Mouse (Mus musculus) small intestine, adult 2 months (tissue): Measurements from ENCODE around the gene Mark3. TPM values are rescaled to one million over a fixed set of nuclear protein-coding genes. Genes with fewer than 3 reads are reported as not detected.

Source experiments
- H3K27ac ChIP-seq: fragments of 200-500 bp; 2 replicates; pipeline ENCODE4 v1.5.1; 2012; ENCODE audit warnings: low read depth, low read length, control low read depth, inconsistent platforms; ENCODE audit not compliant: insufficient read depth
- H3K27me3 ChIP-seq: fragments of 200-500 bp; 2 replicates; pipeline ENCODE4 v1.6.1; 2012; ENCODE audit warnings: mild to moderate bottlenecking, moderate library complexity, low read length, inconsistent platforms; ENCODE audit not compliant: control insufficient read depth, insufficient read depth
- H3K36me3 ChIP-seq: fragments of 200-500 bp; 2 replicates; pipeline ENCODE4 v1.6.1; 2012; ENCODE audit warnings: mild to moderate bottlenecking, low read length, control low read depth, inconsistent platforms; ENCODE audit not compliant: control insufficient read depth, insufficient read depth
- H3K4me1 ChIP-seq: fragments of 200-500 bp; 2 replicates; pipeline ENCODE4 v1.6.1; 2012; ENCODE audit warnings: low read length, inconsistent platforms, mixed read lengths; ENCODE audit not compliant: control insufficient read depth, insufficient read depth, insufficient read length
- H3K4me3 ChIP-seq: fragments of 200-500 bp; 2 replicates; pipeline ENCODE4 v1.5.1; 2012; ENCODE audit warnings: low read depth, mild to moderate bottlenecking, control low read depth, inconsistent platforms, low read length, moderate library complexity
- CTCF ChIP-seq: fragments of 200-500 bp; IDR thresholded peaks from 2 replicates; pipeline ENCODE4 v1.5.1; 2012; ENCODE audit warnings: low read depth, mild to moderate bottlenecking, control low read depth, inconsistent platforms, low read length, moderate library complexity, mixed read lengths; ENCODE audit not compliant: insufficient replicate concordance, insufficient read length; ENCODE audit errors: extremely low read depth
- POLR2A ChIP-seq: fragments of 200-500 bp; IDR thresholded peaks from 2 replicates; pipeline ENCODE4 v1.6.1; 2012; ENCODE audit warnings: low read depth, mild to moderate bottlenecking, control low read depth, inconsistent platforms, low read length, moderate library complexity
- WGBS: fragments of 180-500 bp; shearing (Covaris S2); methylation state at CpG from one replicate; pipeline ENCODE4 v1.1.7; 2018; 5-methylcytosine and 5-hydroxymethylcytosine counted together
- polyA plus RNA-seq: library from polyadenylated mRNA; depleted of rRNA; stranded (reverse); fragments of >200 nt; gene quantifications from 2 replicates; pipeline ENCODE4 v1.2.3, GENCODE M21; 2012

Mark3 gene
- polyA plus RNA-seq, 1 experiment, result 19.3 TPM

DNA sequence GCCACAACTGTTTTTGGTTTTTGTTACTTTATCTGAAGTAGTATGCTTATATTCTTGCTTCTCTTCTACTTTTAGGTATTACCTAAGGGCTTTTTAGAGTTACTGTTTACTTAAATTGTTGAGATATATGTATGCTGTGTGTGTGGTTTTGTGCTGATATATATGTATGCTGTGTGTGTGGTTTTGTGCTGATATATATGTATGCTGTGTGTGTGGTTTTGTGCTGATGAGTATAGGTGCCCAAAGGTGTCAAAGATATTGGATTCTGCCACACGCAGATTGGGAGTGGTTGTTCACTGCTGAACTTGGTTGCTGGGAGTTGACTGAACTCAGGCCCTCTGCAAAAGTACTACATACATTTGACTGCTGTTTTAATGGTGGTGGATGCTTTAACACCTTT, 24.6 kb downstream of the Mark3 start:
- no peak for TF ChIP-seq POLR2A
- no peak for TF ChIP-seq CTCF
- no peak overlapping the region for H3K4me3 ChIP-seq
- peaks cover 36% of the 10 kb centered on the region for H3K36me3 ChIP-seq
- H3K27ac ChIP-seq, result no peak overlapping the region
- H3K27me3 ChIP-seq, result no peaks in the 10 kb centered on the region
- 97% methylated on average over 1 of the region's 1 CpGs for WGBS
- 0 out of 2 replicates have a peak, but pooled peaks cover 2% of the 10 kb centered on the region for H3K4me1 ChIP-seq

DNA sequence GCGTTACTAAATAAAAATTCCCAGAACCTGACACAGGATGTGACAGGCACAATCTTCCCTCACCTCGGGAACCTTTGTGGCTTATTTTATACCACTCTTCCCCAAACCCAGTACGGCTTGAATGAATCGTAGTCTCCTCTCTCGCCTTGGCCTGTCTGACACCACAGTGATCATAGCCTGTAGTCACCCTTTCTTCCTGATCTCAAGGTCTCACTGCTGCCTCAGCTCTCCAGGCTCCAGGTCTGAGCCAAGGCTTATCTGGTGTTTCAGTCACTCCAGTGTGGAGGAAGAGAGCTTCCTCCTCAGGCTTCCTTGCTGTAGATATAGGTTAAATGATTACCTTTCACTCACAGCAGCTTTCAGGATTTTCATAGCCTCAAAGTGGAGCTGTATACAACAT, 25.3 kb downstream of the Mark3 start:
- WGBS, result 70% methylated on average over 5 of the region's 5 CpGs
- no peak for TF ChIP-seq POLR2A
- no peak for TF ChIP-seq CTCF
- H3K4me1 ChIP-seq, result 0 out of 2 replicates have a peak, but pooled peaks cover 2% of the 10 kb centered on the region
- H3K4me3 ChIP-seq, result no peak overlapping the region
- H3K27me3 ChIP-seq, result no peaks in the 10 kb centered on the region
- peaks cover 37% of the 10 kb centered on the region for H3K36me3 ChIP-seq
- no peak overlapping the region for H3K27ac ChIP-seq

- no peak overlapping the region for H3K27ac ChIP-seq
- H3K4me1 ChIP-seq, result 0 out of 2 replicates have a peak, but pooled peaks cover 2% of the 10 kb centered on the region
- H3K36me3 ChIP-seq, result peaks cover 28% of the 10 kb centered on the region
- H3K27me3 ChIP-seq, result no peaks in the 10 kb centered on the region
- TF ChIP-seq CTCF (no peak), POLR2A (no peak)
- WGBS, result 90% methylated on average over 3 of the region's 3 CpGs
- H3K4me3 ChIP-seq, result no peak overlapping the region
These were observed 29.5 kb downstream of the Mark3 start for GRCm38 (mm10) chr12:111603871-111604270.

- Histone ChIP-seq H3K27me3 (no peaks in the 10 kb centered on the region), H3K36me3 (peaks cover 33% of the 10 kb centered on the region), H3K27ac (no peak overlapping the region), H3K4me3 (no peak overlapping the region), H3K4me1 (0 out of 2 replicates have a peak, but pooled peaks cover 2% of the 10 kb centered on the region)
- TF ChIP-seq CTCF, result no peak
- TF ChIP-seq POLR2A, result no peak
- 93% methylated on average over 2 of the region's 2 CpGs for WGBS
These were observed 31.3 kb downstream of the Mark3 start for GRCm38 (mm10) chr12:111605619-111606018.

GRCm38 (mm10) chr12:111608015-111608414, 33.7 kb downstream of the Mark3 start:
- Histone ChIP-seq H3K4me1 (no peaks in the 10 kb centered on the region), H3K27ac (no peak overlapping the region), H3K4me3 (no peak overlapping the region), H3K36me3 (peaks cover 33% of the 10 kb centered on the region), H3K27me3 (no peaks in the 10 kb centered on the region)
- 70% methylated on average over 5 of the region's 5 CpGs for WGBS
- TF ChIP-seq POLR2A (no peak), CTCF (no peak)

DNA sequence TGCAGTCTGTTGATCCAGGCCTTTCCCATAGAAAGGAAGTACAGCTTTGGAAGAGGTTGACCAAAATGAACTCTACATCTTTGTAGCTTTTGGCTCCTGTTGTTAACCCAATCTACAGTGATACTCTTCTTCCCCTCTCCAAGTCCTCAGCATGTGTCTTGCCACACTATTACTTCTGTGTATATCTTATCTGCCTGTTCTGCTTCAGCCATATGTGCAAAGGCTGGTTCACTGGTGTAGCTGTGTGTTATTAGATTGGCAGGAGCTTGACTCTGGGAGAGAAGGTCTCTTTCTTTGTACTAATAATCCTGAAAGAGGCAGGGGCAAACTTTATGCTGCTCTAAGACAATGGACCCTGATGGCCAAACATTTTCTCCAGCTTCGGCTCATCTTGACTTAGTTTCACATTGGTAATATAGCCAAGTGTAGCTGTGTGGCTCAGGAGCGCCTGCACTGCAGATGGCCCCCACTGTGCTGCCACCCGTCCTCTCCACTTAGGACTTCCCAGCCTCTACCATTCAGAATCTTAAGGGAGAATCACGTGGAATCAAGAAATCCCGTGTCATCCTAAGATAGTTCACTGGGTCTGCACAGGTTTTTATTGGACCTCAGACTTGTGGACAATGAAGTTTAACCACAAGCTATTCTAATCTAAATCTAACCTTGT, 40.3 kb downstream of the Mark3 start:
- Histone ChIP-seq H3K4me3 (no peak overlapping the region), H3K27me3 (no peaks in the 10 kb centered on the region), H3K36me3 (peaks cover 42% of the 10 kb centered on the region), H3K27ac (no peak overlapping the region), H3K4me1 (no peaks in the 10 kb centered on the region)
- TF ChIP-seq CTCF (no peak), POLR2A (no peak)
- 87% methylated on average over 5 of the region's 5 CpGs for WGBS

GRCm38 (mm10) chr12:111618266-111618665, 43.9 kb downstream of the Mark3 start:
- 92% methylated on average over 7 of the region's 7 CpGs for whole genome bisulfite sequencing
- Histone ChIP-seq H3K27me3 (no peaks in the 10 kb centered on the region), H3K4me3 (no peak overlapping the region), H3K4me1 (no peaks in the 10 kb centered on the region), H3K27ac (no peak overlapping the region), H3K36me3 (peaks cover 40% of the 10 kb centered on the region)
- TF ChIP-seq POLR2A, result no peak
- TF ChIP-seq CTCF, result no peak
